Mouse (Mus musculus) cerebellum, postnatal 36 days (tissue): ENCODE results near the gene Tmem200a.

Source experiments
- DNase-seq, 2 experiments: peaks; one replicate each; pipeline ENCODE4 v3.0.0; 2021 to 2022; ENCODE audit warnings: mixed read lengths in 2 of 2

Gene Tmem200a

GRCm38 (mm10) chr10:26078521-26079142 is at the start of gene Tmem200a:
Gene Tmem200a (minus strand): TSS chr10:26079052.
- peak; percentile 8 to 27 for DNase-seq

GRCm38 (mm10) chr10:26119822-26120183 is 41.0 kb upstream of the Tmem200a start:
- DNase-seq = no peak

DNA sequence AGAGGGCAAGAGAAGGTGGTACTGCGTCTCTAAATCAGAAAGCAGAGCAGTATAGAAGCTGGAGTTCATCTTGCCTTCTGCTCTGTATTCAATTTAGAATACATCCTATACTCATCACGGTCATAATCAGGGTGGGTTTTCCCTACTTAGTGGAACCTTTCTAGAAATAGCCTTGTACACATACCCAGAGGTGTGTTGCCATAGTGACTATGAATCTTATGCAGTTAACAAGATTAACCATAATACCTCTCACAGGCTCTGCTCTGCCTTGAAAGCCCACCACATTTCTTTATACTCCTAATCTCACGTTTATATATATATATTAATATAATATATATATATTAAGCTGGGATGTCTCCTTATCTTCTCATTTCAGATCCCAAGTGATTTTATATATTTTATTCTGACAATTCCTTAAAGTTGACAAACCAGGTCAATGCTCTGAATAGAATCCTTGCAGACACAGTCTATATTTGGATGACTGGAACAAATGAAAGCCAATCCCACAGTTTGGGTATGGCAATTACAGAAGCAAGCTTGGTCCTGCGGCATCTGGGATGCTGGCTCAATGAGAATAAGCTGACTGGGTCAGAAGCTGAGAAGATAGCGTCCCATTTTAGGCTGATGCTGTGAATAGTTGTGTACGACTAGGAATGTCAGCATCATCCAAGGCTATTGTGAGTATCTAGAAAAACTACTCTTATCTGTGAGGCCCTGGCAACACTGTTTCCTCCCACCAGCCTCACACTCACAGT is 40.4 kb upstream of the Tmem200a start:
- no peak for DNase-seq

GRCm38 (mm10) chr10:26114409-26114808 is 35.6 kb upstream of the Tmem200a start:
- no peak for DNase-seq

DNA sequence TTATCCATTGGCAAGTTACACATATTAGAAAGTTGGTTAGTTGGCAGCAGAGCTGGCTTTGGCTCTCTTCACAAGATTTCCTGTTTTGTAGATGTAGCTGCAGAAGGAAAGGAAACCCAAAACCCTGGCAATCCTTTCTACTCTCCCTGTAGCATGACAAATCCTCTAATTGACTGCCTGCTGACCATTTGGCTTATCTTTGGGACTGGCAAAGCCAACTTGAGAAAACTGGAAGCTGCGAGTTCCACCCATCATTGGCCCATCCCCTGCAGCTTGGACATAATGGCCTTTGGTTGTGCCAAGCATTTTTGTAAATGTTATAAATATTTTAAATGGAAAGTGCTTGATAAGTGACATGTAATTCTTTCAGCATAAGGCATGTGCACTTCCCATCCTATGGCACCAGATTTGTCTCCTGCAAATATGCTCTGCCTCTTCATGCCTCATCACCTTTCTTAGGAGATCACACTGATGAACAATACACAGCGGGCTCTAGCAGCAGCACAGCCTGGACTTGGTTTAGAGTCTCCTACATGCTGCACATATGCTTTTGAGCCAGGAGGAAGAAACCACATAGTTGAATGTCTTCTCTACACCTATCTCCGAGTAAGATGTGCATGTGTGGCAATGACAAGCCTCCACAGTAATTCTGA is 24.6 kb upstream of the Tmem200a start:
- no peak for DNase-seq

- no peak for DNase-seq
These were observed 3.2 kb upstream of the Tmem200a start for GRCm38 (mm10) chr10:26082081-26082480.

- DNase-seq = no peak
These were observed 826 bp upstream of the Tmem200a start for GRCm38 (mm10) chr10:26079678-26080077.

DNA sequence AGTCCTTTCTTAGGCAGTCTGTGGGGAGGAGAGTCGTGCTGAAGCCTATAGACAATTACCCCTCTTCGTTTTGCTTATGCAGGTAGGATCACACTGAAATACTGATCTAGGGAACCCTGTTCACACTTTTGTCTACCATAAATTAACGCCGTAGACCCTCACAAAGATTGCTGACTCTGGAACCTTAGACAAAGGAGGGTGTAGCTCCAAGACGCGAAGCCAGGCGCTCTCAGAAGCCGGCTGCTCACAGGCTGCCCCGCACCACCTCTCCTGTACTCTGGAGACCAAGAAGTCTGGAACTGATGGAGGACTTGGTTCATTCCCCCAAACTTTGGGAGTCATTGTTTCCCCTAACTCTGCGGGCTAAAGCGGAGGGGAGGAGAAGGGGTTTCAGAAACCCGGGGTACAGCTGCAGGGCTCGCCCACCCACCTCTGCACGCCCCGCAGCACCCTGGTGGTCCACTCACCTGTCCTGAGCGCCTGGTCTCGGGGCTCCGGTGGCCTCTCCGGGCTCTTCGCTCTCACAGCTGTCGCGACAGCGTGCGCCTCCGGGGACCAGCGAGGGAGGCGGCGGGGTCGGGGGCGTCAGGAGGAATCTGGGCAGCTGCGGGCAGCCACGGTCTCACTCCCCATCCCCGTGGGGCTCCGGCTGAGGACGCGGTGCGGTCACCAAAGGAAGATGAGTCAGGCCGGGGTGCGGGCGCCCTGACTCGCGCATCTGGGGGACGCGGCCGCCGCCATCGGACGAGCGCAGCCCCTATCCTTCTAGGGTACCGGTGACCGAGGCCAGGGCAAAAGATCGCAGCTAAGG is 976 bp downstream of the Tmem200a start, which contains the start of gene Gm9767:
Gene Gm9767, plus strand, starts transcription at position 585 of the 811 bp plus-strand sequence.
- no peak for DNase-seq

GRCm38 (mm10) chr10:26076949-26077348 is 1.9 kb downstream of the Tmem200a start:
- DNase-seq = no peak

DNA sequence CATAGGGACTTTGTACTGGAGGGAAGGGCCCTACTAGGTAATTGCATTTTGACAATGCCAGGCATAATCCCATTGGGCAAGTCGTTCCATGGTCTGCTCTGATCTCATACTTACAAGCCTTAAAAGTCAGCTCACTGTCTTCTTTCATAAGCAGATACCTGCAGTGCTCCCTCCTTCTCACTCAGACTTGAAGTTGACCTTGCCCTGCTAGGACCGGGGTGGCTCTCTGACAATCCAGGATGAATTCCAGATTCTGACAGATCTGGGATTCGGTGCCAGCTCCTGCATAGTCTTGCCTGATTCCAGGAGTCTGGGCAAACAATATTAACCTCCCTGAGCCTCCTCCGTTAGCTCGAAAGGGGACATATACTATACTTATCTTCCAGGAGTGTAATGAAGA is 6.9 kb downstream of the Tmem200a start:
- DNase-seq = no peak

GRCm38 (mm10) chr10:26063071-26063470 is 15.8 kb downstream of the Tmem200a start:
- no peak for DNase-seq

GRCm38 (mm10) chr10:26059662-26060307 is 19.1 kb downstream of the Tmem200a start:
- no peak for DNase-seq

- no peak for DNase-seq
These were observed 27.7 kb downstream of the Tmem200a start for GRCm38 (mm10) chr10:26051177-26051576.

DNA sequence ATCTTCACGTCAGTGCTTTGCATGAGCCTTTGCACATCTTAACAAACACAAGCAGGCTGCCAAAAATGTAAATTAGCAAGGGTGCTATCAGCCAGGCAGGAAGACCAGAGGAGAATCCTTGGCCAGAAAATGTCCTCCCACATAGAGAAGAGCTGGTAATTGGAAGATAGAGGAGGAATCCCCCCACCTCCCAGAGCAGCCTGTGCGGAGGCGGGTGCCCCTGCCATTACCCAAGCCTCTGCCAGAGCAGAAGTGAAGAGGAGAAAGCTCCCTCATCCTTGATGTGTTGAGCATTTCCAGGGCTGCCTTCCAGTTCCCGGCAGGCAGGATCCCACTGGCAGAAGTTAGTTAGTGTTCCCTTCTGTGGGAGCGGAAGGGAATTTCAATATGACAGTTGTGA is 43.9 kb downstream of the Tmem200a start:
- DNase-seq = no peak

GRCm38 (mm10) chr10:26018740-26019139 is 60.1 kb downstream of the Tmem200a start:
- no peak for DNase-seq

GRCm38 (mm10) chr10:26014298-26014697 is 64.6 kb downstream of the Tmem200a start:
- no peak for DNase-seq

- no peak for DNase-seq
These were observed 69.9 kb downstream of the Tmem200a start for GRCm38 (mm10) chr10:26008948-26009347.

DNA sequence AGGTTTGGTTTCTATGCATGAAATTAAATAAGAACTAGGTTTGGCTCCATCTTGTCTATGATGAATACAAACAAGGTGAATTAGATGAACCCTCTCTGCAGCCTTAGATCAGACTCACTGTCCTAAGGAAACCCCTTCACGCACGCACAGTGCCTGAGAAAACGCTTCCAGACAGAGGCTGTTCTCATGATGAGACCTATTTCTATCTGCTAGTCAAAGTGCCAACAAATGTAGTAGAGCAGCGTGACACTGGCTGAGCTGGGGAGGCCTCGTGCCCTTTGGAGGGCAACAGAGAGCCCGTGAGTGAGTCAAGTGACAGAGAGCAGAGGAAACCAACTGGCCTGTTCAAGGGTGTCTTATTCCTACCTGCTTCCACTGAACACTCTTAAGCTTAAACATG is 73.4 kb downstream of the Tmem200a start:
- no peak for DNase-seq

DNA sequence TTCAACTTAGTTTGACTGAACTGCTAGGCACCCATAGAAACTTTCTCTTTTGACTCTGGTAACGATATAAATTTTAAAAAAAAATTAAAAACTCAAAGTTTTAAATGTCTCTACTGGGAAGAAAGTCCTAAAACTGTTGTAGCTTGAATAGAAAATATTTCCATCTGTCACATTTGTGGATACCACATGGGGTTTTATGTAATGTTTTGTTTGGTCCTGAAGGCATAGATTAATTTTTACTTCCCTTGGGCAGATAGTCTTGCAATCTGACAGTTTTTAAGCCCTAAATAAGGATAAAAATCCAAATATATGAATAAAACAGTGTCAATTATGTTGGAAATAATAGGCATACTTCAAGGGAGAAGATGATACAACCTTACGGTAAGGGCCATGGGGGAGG is 78.0 kb downstream of the Tmem200a start:
- no peak for DNase-seq

GRCm38 (mm10) chr10:25999291-25999930 is 79.4 kb downstream of the Tmem200a start:
- peak; percentile 40 to 45 for DNase-seq

DNA sequence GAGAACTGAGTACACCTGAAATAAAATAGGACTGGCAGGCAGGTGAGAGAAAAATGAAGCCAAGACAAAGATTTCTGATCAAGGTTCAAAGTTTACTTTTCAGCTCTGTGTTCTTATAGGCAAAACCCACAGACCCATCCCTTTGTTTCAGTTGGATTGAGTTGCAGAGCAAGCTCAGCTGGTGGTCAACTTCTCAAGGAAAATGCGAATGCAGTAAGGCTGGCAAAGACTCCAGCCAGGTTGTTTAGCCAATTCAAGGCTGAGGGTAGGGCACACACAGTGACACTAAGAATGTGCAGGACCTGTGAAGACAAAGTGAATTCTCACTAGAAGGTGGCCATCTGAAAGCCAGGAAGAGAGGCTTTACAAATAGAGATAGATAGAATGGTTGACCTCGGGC is 94.8 kb downstream of the Tmem200a start:
- DNase-seq = no peak

DNA sequence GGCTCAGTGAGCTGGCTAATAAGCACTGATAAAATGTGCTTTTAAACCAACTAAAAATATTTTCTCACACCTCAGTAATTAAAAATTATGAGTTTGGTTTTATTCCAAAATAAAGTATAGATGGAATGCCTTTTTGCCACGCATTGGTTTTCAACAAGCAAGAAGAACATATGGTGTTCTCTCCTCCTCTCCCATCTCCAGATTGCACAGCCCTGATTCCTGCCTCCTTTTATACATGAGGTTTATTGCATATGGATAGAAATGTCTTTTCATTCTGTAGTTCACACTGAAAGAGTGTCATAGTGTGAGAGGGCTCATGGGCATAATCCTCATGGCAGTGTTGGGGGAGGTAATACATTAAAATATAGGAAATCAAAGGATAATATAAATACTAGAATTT is 96.2 kb downstream of the Tmem200a start:
- DNase-seq = no peak
